Mouse (Mus musculus) spleen, adult 2 months (tissue): ENCODE results near the gene Lgr4. TPM values are rescaled to one million over a fixed set of nuclear protein-coding genes. Genes with fewer than 3 reads are reported as not detected.

Source experiments
- DNase-seq, 2 experiments: peaks; one replicate each; pipeline versions ENCODE4 v3.0.0 to v3.0.0-alpha.2; 2012 to 2021; ENCODE audit warnings: low spot score in 2 of 2, low read depth in 1 of 2
- H3K27ac ChIP-seq: fragments of 200-500 bp; 2 replicates; pipeline ENCODE4 v1.5.1; 2012; ENCODE audit warnings: low read length, inconsistent platforms; ENCODE audit not compliant: insufficient read depth
- H3K27me3 ChIP-seq: fragments of 200-500 bp; 2 replicates; pipeline ENCODE4 v1.6.1; 2012; ENCODE audit warnings: mild to moderate bottlenecking, moderate library complexity, low read length, inconsistent platforms; ENCODE audit not compliant: control insufficient read depth, insufficient read depth
- H3K36me3 ChIP-seq: fragments of 200-500 bp; 2 replicates; pipeline ENCODE4 v1.6.1; 2012; ENCODE audit warnings: mild to moderate bottlenecking, low read length, inconsistent platforms; ENCODE audit not compliant: control insufficient read depth, insufficient read depth
- H3K4me1 ChIP-seq: fragments of 200-500 bp; 2 replicates; pipeline ENCODE4 v1.6.1; 2011; ENCODE audit warnings: inconsistent platforms; ENCODE audit not compliant: control insufficient read depth, insufficient read depth, insufficient read length
- H3K4me3 ChIP-seq: fragments of 200-500 bp; 2 replicates; pipeline ENCODE4 v1.5.1; 2011; ENCODE audit warnings: mild to moderate bottlenecking, inconsistent platforms; ENCODE audit not compliant: insufficient read depth, insufficient read length; ENCODE audit errors: extremely low read depth
- CTCF ChIP-seq: fragments of 200-500 bp; IDR thresholded peaks from 2 replicates; pipeline ENCODE4 v1.5.1; 2011; ENCODE audit warnings: mild to moderate bottlenecking, inconsistent platforms; ENCODE audit not compliant: insufficient read depth, insufficient read length, insufficient replicate concordance; ENCODE audit errors: extremely low read depth
- POLR2A ChIP-seq: fragments of 200-500 bp; IDR thresholded peaks from 2 replicates; pipeline ENCODE4 v1.6.1; 2011; ENCODE audit warnings: low read depth, low read length, inconsistent platforms
- WGBS: fragments of 180-500 bp; shearing (Covaris S2); methylation state at CpG from one replicate; pipeline ENCODE4 v1.1.7; 2018; 5-methylcytosine and 5-hydroxymethylcytosine counted together
- polyA plus RNA-seq: library from polyadenylated mRNA; depleted of rRNA; stranded (reverse); fragments of >200 nt; gene quantifications from 2 replicates; pipeline ENCODE4 v1.2.3, GENCODE M21; 2012

Gene Lgr4
- polyA plus RNA-seq, 1 experiment = 0.65 TPM

GRCm38 (mm10) chr2:109986036-109986785, 68.8 kb downstream of the Lgr4 start:
- TF ChIP-seq CTCF (no peak), POLR2A (no peak)
- WGBS = 86% methylated on average over 11 of the region's 11 CpGs
- Histone ChIP-seq H3K36me3 (no peaks in the 10 kb centered on the region), H3K27ac (no peak overlapping the region), H3K27me3 (no peaks in the 10 kb centered on the region), H3K4me1 (no peaks in the 10 kb centered on the region), H3K4me3 (no peak overlapping the region)
- DNase-seq = no peak

GRCm38 (mm10) chr2:109987946-109988345, 70.5 kb downstream of the Lgr4 start:
- TF ChIP-seq CTCF (no peak), POLR2A (no peak)
- Histone ChIP-seq H3K4me1 (no peaks in the 10 kb centered on the region), H3K27ac (no peak overlapping the region), H3K4me3 (no peak overlapping the region), H3K27me3 (no peaks in the 10 kb centered on the region), H3K36me3 (no peaks in the 10 kb centered on the region)
- WGBS = 91% methylated on average over 5 of the region's 5 CpGs
- DNase-seq = no peak

- 90% methylated on average over 3 of the region's 3 CpGs for WGBS
- no peak for DNase-seq
- no peak overlapping the region for H3K27ac ChIP-seq
Observed at GRCm38 (mm10) chr2:109989196-109989595, 71.7 kb downstream of the Lgr4 start.

GRCm38 (mm10) chr2:109989679-109990473, 72.4 kb downstream of the Lgr4 start:
- no peak overlapping the region for H3K4me3 ChIP-seq
- H3K27ac ChIP-seq = no peak overlapping the region
- no peaks in the 10 kb centered on the region for H3K36me3 ChIP-seq
- H3K4me1 ChIP-seq = no peaks in the 10 kb centered on the region
- no peak for TF ChIP-seq CTCF
- TF ChIP-seq POLR2A = no peak
- DNase-seq = no peak
- no peaks in the 10 kb centered on the region for H3K27me3 ChIP-seq
- WGBS = 88% methylated on average over 8 of the region's 8 CpGs

More at GRCm38 (mm10) chr2:109989196-109989595, 71.7 kb downstream of the Lgr4 start:
- Histone ChIP-seq H3K4me1 (no peaks in the 10 kb centered on the region), H3K36me3 (no peaks in the 10 kb centered on the region), H3K4me3 (no peak overlapping the region), H3K27me3 (no peaks in the 10 kb centered on the region)
- TF ChIP-seq POLR2A = no peak
- no peak for TF ChIP-seq CTCF

- TF ChIP-seq POLR2A = no peak
- no peak for TF ChIP-seq CTCF
- H3K27ac ChIP-seq = no peak overlapping the region
- H3K27me3 ChIP-seq = no peaks in the 10 kb centered on the region
- no peaks in the 10 kb centered on the region for H3K36me3 ChIP-seq
- H3K4me3 ChIP-seq = no peak overlapping the region
- H3K4me1 ChIP-seq = no peaks in the 10 kb centered on the region
- WGBS = 94% methylated on average over 1 of the region's 1 CpGs
- no peak for DNase-seq
Observed at GRCm38 (mm10) chr2:109991754-109992153, 74.3 kb downstream of the Lgr4 start.

- H3K27ac ChIP-seq = no peak overlapping the region
- 67% methylated on average over 11 of the region's 11 CpGs for WGBS
- H3K36me3 ChIP-seq = no peaks in the 10 kb centered on the region
- TF ChIP-seq POLR2A = no peak
- no peak for TF ChIP-seq CTCF
- no peak for DNase-seq
- H3K4me3 ChIP-seq = no peak overlapping the region
- H3K4me1 ChIP-seq = no peaks in the 10 kb centered on the region
- no peaks in the 10 kb centered on the region for H3K27me3 ChIP-seq
Observed at GRCm38 (mm10) chr2:109992448-109993073, 75.1 kb downstream of the Lgr4 start.
